Mouse (Mus musculus): ENCODE results near the gene Dync2h1.

DNA sequence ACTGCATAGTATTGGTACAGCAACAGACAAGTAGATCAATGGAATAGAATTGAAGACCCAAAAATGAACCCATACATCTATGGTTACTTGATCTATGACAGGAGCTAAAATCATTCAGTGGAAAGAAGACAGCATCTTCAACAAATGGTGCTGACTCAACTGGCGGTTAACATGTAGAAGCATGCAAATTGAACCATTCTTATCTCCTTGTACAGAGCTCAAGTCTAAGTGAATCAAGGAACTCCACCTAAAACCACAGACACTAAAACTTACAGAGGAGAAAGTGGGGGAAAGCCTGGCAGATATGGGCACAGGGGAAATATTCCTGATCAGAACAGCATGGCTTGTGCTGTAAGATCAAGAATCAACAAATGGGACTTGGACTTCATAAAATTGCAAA lies 270.8 kb downstream of the Dync2h1 start:
- no peak for TF ChIP-seq POLR2A (IDR thresholded peaks at IDR 0.05; ENCODE audit: insufficient read length, low read depth)
- TF ChIP-seq MAX (IDR thresholded peaks at IDR 0.05; ENCODE audit: low read depth) = no peak
- TF ChIP-seq MYOD1 (IDR thresholded peaks at IDR 0.05; ENCODE audit: control insufficient read depth in 1 of 3, insufficient read length in 2 of 3, low read depth in 2 of 3) = no peak
